Mouse (Mus musculus) neural tube, embryonic 15.5 days (tissue): ENCODE data around the gene Gm27027. TPM values are rescaled to one million over a fixed set of nuclear protein-coding genes. Genes with fewer than 3 reads are reported as not detected.
A peak's percentile ranks its signal among the peaks of the same experiment; 100 is the strongest.

Experiments used
- ATAC-seq: fragments of 200-750 bp; cut with Nextera tagmentation; 2 replicates; pipeline ENCODE4 v1.8.0; 2017; ENCODE audit warnings: mild to moderate bottlenecking, moderate TSS enrichment, moderate library complexity; ENCODE audit not compliant: low FRiP score
- H3K27ac ChIP-seq: fragments of 300-500 bp; sonication (generic); replicated peaks from 2 replicates; pipeline ENCODE4 v1.5.1; 2015; ENCODE audit warnings: mild to moderate bottlenecking, inconsistent platforms
- H3K27me3 ChIP-seq: fragments of 300-500 bp; sonication (generic); replicated peaks from 2 replicates; pipeline ENCODE4 v1.6.1; 2015; ENCODE audit warnings: inconsistent platforms
- H3K36me3 ChIP-seq: fragments of 300-500 bp; sonication (generic); 2 replicates; pipeline ENCODE4 v1.6.1; 2015; ENCODE audit warnings: inconsistent platforms
- H3K4me1 ChIP-seq: fragments of 300-500 bp; sonication (generic); 2 replicates; pipeline ENCODE4 v1.6.1; 2015; ENCODE audit warnings: inconsistent platforms
- H3K4me2 ChIP-seq: fragments of 300-500 bp; sonication (generic); 2 replicates; pipeline ENCODE4 v1.6.1; 2015; ENCODE audit warnings: inconsistent platforms, mild to moderate bottlenecking, moderate library complexity
- H3K4me3 ChIP-seq: fragments of 300-500 bp; sonication (generic); replicated peaks from 2 replicates; pipeline ENCODE4 v1.5.1; 2015; ENCODE audit warnings: mild to moderate bottlenecking, inconsistent platforms
- H3K9ac ChIP-seq: fragments of 300-500 bp; sonication (generic); replicated peaks from 2 replicates; pipeline ENCODE4 v1.6.1; 2015; ENCODE audit warnings: mild to moderate bottlenecking, inconsistent platforms
- H3K9me3 ChIP-seq: fragments of 300-500 bp; sonication (generic); replicated peaks from 2 replicates; pipeline ENCODE4 v1.6.1; 2016; ENCODE audit warnings: inconsistent platforms
- WGBS: fragments of 180-500 bp; shearing (Covaris S2); methylation state at CpG from one replicate; pipeline ENCODE4 v1.1.7; 2015; ENCODE audit warnings: mixed read lengths; 5-methylcytosine and 5-hydroxymethylcytosine counted together
- polyA plus RNA-seq: library from polyadenylated mRNA; unstranded; fragments of >200 nt; fragmentation: Nextera tagmentation; extraction: Ambion mirVana; gene quantifications from 2 replicates; pipeline ENCODE4 v1.2.1, GENCODE M21; 2015

Gene Gm27027
- polyA plus RNA-seq, 1 experiment from 2014 or later: not detected

- no peak overlapping the region for H3K27ac ChIP-seq
- 2% methylated on average over 2 of the region's 2 CpGs for WGBS
- no peak overlapping the region for H3K9ac ChIP-seq
- no peak overlapping the region for H3K4me3 ChIP-seq
- H3K27me3 ChIP-seq: no peaks in the 10 kb centered on the region
- H3K4me1 ChIP-seq: no peaks in the 10 kb centered on the region
- peaks cover 81% of the 10 kb centered on the region for H3K36me3 ChIP-seq
- no peaks in the 10 kb centered on the region for H3K9me3 ChIP-seq
- H3K4me2 ChIP-seq: no peak overlapping the region
- ATAC-seq: peak; percentile 77
These were observed 6.2 kb upstream of the Gm27027 start for GRCm38 (mm10) chr2:94002331-94002730.

- Histone ChIP-seq H3K36me3 (peaks cover 81% of the 10 kb centered on the region), H3K9me3 (no peaks in the 10 kb centered on the region), H3K4me1 (no peaks in the 10 kb centered on the region), H3K4me3 (no peak overlapping the region), H3K27me3 (no peaks in the 10 kb centered on the region), H3K4me2 (no peak overlapping the region), H3K9ac (no peak overlapping the region), H3K27ac (no peak overlapping the region)
- ATAC-seq: no peak
- 82% methylated on average over 4 of the region's 4 CpGs for WGBS
These were observed 5.8 kb upstream of the Gm27027 start for GRCm38 (mm10) chr2:94001918-94002317.

GRCm38 (mm10) chr2:94001411-94001810, 5.3 kb upstream of the Gm27027 start:
- no peak for ATAC-seq
- Histone ChIP-seq H3K4me3 (no peak overlapping the region), H3K27me3 (no peaks in the 10 kb centered on the region), H3K4me1 (no peaks in the 10 kb centered on the region), H3K9me3 (no peaks in the 10 kb centered on the region), H3K4me2 (no peak overlapping the region), H3K27ac (no peak overlapping the region), H3K36me3 (peaks cover 79% of the 10 kb centered on the region), H3K9ac (no peak overlapping the region)
- WGBS: 79% methylated on average over 6 of the region's 6 CpGs

- Histone ChIP-seq H3K9ac (no peak overlapping the region), H3K4me2 (peak overlapping the region; percentile 24; the same call in 1 of the 2 replicates), H3K4me3 (no peak overlapping the region), H3K27me3 (no peaks in the 10 kb centered on the region), H3K36me3 (peaks cover 54% of the 10 kb centered on the region), H3K27ac (peak overlapping the region; percentile 63), H3K4me1 (peaks cover 18% of the 10 kb centered on the region), H3K9me3 (no peaks in the 10 kb centered on the region)
- WGBS: 33% methylated on average over 3 of the region's 3 CpGs
- ATAC-seq: peak; percentile 18; the same call in 1 of the 2 replicates
These were observed 3.3 kb downstream of the Gm27027 start for GRCm38 (mm10) chr2:93992810-93993209.

- Histone ChIP-seq H3K36me3 (peaks cover 55% of the 10 kb centered on the region), H3K4me1 (peaks cover 18% of the 10 kb centered on the region), H3K27ac (peak overlapping the region; percentile 63), H3K9ac (no peak overlapping the region; the same call in 1 of the 2 replicates), H3K4me2 (peak overlapping the region; percentile 24; the same call in 1 of the 2 replicates), H3K27me3 (no peaks in the 10 kb centered on the region), H3K9me3 (no peaks in the 10 kb centered on the region), H3K4me3 (no peak overlapping the region)
- ATAC-seq: peak; percentile 71
- 16% methylated on average over 5 of the region's 5 CpGs for WGBS
These were observed 3.9 kb downstream of the Gm27027 start for GRCm38 (mm10) chr2:93992259-93992658.

- H3K4me1 ChIP-seq: peaks cover 18% of the 10 kb centered on the region
- H3K27ac ChIP-seq: peak overlapping the region; percentile 54; the same call in 1 of the 2 replicates
- H3K4me3 ChIP-seq: no peak overlapping the region
- H3K4me2 ChIP-seq: no peak overlapping the region
- no peak for ATAC-seq
- no peaks in the 10 kb centered on the region for H3K9me3 ChIP-seq
- no peaks in the 10 kb centered on the region for H3K27me3 ChIP-seq
- no peak overlapping the region for H3K9ac ChIP-seq
- 82% methylated on average over 3 of the region's 3 CpGs for WGBS
- peaks cover 55% of the 10 kb centered on the region for H3K36me3 ChIP-seq
These were observed 4.8 kb downstream of the Gm27027 start for GRCm38 (mm10) chr2:93991336-93991735.

GRCm38 (mm10) chr2:93988440-93988839, 7.7 kb downstream of the Gm27027 start:
- Histone ChIP-seq H3K4me2 (no peak overlapping the region), H3K27me3 (no peaks in the 10 kb centered on the region), H3K36me3 (peaks cover 44% of the 10 kb centered on the region), H3K4me1 (peaks cover 18% of the 10 kb centered on the region), H3K27ac (no peak overlapping the region), H3K9ac (no peak overlapping the region), H3K9me3 (no peaks in the 10 kb centered on the region), H3K4me3 (no peak overlapping the region)
- 95% methylated on average over 2 of the region's 2 CpGs for WGBS
- ATAC-seq: no peak

GRCm38 (mm10) chr2:93982457-93983235, 13.5 kb downstream of the Gm27027 start:
- Histone ChIP-seq H3K4me3 (no peak overlapping the region), H3K9ac (no peak overlapping the region), H3K27ac (no peak overlapping the region), H3K9me3 (no peaks in the 10 kb centered on the region), H3K27me3 (no peaks in the 10 kb centered on the region), H3K36me3 (peaks cover 57% of the 10 kb centered on the region), H3K4me1 (peaks cover 2% of the 10 kb centered on the region), H3K4me2 (no peak overlapping the region)
- 85% methylated on average over 4 of the region's 4 CpGs for WGBS
- no peak for ATAC-seq

- Histone ChIP-seq H3K4me2 (no peak overlapping the region), H3K4me1 (peaks cover 28% of the 10 kb centered on the region), H3K9me3 (no peaks in the 10 kb centered on the region), H3K36me3 (peaks cover 40% of the 10 kb centered on the region), H3K9ac (no peak overlapping the region), H3K4me3 (no peak overlapping the region), H3K27me3 (no peaks in the 10 kb centered on the region), H3K27ac (no peak overlapping the region)
- WGBS: 83% methylated on average over 7 of the region's 7 CpGs
- ATAC-seq: no peak
These were observed 16.7 kb downstream of the Gm27027 start for GRCm38 (mm10) chr2:93979249-93980120.

GRCm38 (mm10) chr2:93976436-93977252, 19.5 kb downstream of the Gm27027 start:
- Histone ChIP-seq H3K27ac (peak overlapping the region; percentile 77), H3K9ac (peak overlapping the region; percentile 52), H3K27me3 (no peaks in the 10 kb centered on the region), H3K4me3 (peak overlapping the region; percentile 40), H3K9me3 (no peaks in the 10 kb centered on the region), H3K4me2 (peak overlapping the region; percentile 83), H3K36me3 (peaks cover 18% of the 10 kb centered on the region), H3K4me1 (peaks cover 28% of the 10 kb centered on the region)
- 1% methylated on average over 37 of the region's 37 CpGs for WGBS
- peak; percentile 83 for ATAC-seq
